Comparison of ENCODE assay signal across 8 mouse cellular contexts in the genomic region with DNA sequence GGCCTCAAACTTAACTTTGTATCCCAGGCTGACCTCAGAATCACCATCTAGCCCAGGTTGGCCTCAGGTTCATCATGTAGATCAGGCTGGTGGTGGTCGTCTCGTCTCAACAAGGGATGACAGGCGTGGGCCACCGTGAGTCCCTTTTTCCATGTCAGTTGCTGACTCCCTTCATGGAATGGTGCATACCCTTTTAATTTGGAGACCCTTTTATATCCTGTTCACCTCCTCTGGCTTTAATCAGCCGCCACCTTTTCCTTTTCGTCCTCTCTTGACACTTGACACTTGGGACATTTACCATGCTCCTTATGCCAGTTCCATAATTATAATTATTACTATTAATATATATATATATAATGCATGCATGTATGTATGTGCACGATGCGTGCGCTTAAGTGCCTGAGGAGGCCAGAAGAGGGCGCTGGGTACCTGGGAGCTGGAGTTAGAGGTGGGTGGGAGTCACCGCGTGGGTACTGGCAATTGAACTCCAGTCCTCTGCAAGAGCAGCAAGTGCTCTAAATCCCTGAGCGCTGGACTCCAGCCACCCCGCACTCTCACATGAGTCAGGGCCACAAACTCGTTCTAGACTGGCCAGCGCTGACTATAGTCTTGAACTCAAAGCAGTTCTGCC. TPM values are rescaled to one million over a fixed set of nuclear protein-coding genes. Genes with fewer than 3 reads are reported as not detected.
DNase-seq lines count a peak whose midpoint lies in the region; ATAC-seq and TF ChIP-seq lines count a peak whose summit lies in the region.

No protein-coding gene starts in this region.

- ATAC-seq in heart, embryonic 12.5 days (ENCODE audit: insufficient number of reproducible peaks, low FRiP score): no peak
- no peak for ATAC-seq in embryonic facial prominence, embryonic 15.5 days (ENCODE audit: insufficient number of reproducible peaks, low FRiP score, low TSS enrichment, low read depth)
- ATAC-seq in limb, embryonic 15.5 days (ENCODE audit: insufficient number of reproducible peaks, low FRiP score, low TSS enrichment, low read depth): no peak

- H3K4me1 ChIP-seq in heart, embryonic 12.5 days (replicated peaks): peaks cover 9% of the 10 kb centered on the region; the same call in 1 of the 2 replicates
- peaks cover 21% of the 10 kb centered on the region for H3K4me1 ChIP-seq in embryonic facial prominence, embryonic 15.5 days
- peaks cover 44% of the 10 kb centered on the region for H3K4me1 ChIP-seq in limb, embryonic 15.5 days

- H3K27me3 ChIP-seq in heart, embryonic 12.5 days (replicated peaks): peaks cover 29% of the 10 kb centered on the region
- H3K27me3 ChIP-seq in C2C12 (ENCODE audit: control insufficient read depth, insufficient read depth, insufficient read length): no peaks in the 10 kb centered on the region
- H3K27me3 ChIP-seq in embryonic facial prominence, embryonic 15.5 days: no peaks in the 10 kb centered on the region
- no peaks in the 10 kb centered on the region for H3K27me3 ChIP-seq in limb, embryonic 15.5 days
- H3K27me3 ChIP-seq in splenic B cell, adult 2 months (ENCODE audit: control insufficient read depth, insufficient read depth, low read length, poor library complexity, severe bottlenecking): no peaks in the 10 kb centered on the region

- WGBS in heart, embryonic 12.5 days: 71% methylated on average over 16 of the region's 16 CpGs
- 67% methylated on average over 16 of the region's 16 CpGs for WGBS in embryonic facial prominence, embryonic 15.5 days
- WGBS in limb, embryonic 15.5 days: 66% methylated on average over 16 of the region's 16 CpGs

- peak overlapping the region; percentile 78 for H3K9ac ChIP-seq in heart, embryonic 12.5 days
- peak overlapping the region; percentile 72 for H3K9ac ChIP-seq in embryonic facial prominence, embryonic 15.5 days
- H3K9ac ChIP-seq in limb, embryonic 15.5 days: peak overlapping the region; percentile 71

- H3K4me3 ChIP-seq in heart, embryonic 12.5 days: peak overlapping the region; percentile 67
- peak overlapping the region; percentile 59 for H3K4me3 ChIP-seq in C2C12 (ENCODE audit: insufficient read depth, poor library complexity, severe bottlenecking)
- H3K4me3 ChIP-seq in embryonic facial prominence, embryonic 15.5 days (replicated peaks): peak overlapping the region; percentile 68
- H3K4me3 ChIP-seq in limb, embryonic 15.5 days: peak overlapping the region; percentile 66

- peaks cover 8% of the 10 kb centered on the region for H3K9me3 ChIP-seq in heart, embryonic 12.5 days (replicated peaks)
- H3K9me3 ChIP-seq in embryonic facial prominence, embryonic 15.5 days (replicated peaks): no peaks in the 10 kb centered on the region
- H3K9me3 ChIP-seq in limb, embryonic 15.5 days: no peaks in the 10 kb centered on the region

- peak overlapping the region; percentile 85 for H3K4me2 ChIP-seq in heart, embryonic 12.5 days
- peak overlapping the region; percentile 75 for H3K4me2 ChIP-seq in embryonic facial prominence, embryonic 15.5 days (replicated peaks)
- H3K4me2 ChIP-seq in limb, embryonic 15.5 days: peak overlapping the region; percentile 68

- peak overlapping the region; percentile 79 for H3ac ChIP-seq in C2C12 (ENCODE audit: control insufficient read depth, insufficient read length, low read depth)

- peaks cover 20% of the 10 kb centered on the region for H3K79me2 ChIP-seq in C2C12 (ENCODE audit: control insufficient read depth, insufficient read depth)

- H3K27ac ChIP-seq in heart, embryonic 12.5 days (ENCODE audit: poor library complexity, severe bottlenecking): no peak overlapping the region
- no peak overlapping the region for H3K27ac ChIP-seq in embryonic facial prominence, embryonic 15.5 days (replicated peaks)
- no peak overlapping the region for H3K27ac ChIP-seq in limb, embryonic 15.5 days

- H3K79me3 ChIP-seq in C2C12 (ENCODE audit: low read depth): peaks cover 8% of the 10 kb centered on the region

- H3K36me3 ChIP-seq in heart, embryonic 12.5 days: 0 out of 2 replicates have a peak, but pooled peaks cover 4% of the 10 kb centered on the region
- peaks cover 4% of the 10 kb centered on the region for H3K36me3 ChIP-seq in C2C12 (ENCODE audit: control insufficient read depth, insufficient read depth)
- H3K36me3 ChIP-seq in embryonic facial prominence, embryonic 15.5 days: peaks cover 6% of the 10 kb centered on the region; the same call in 1 of the 2 replicates
- H3K36me3 ChIP-seq in limb, embryonic 15.5 days: peaks cover 7% of the 10 kb centered on the region; the same call in 1 of the 2 replicates
- no peaks in the 10 kb centered on the region for H3K36me3 ChIP-seq in splenic B cell, adult 2 months (ENCODE audit: control insufficient read depth, insufficient read depth, low read length, poor library complexity, severe bottlenecking)

- no peak for TF ChIP-seq CTCF in C2C12 (IDR thresholded peaks at IDR 0.05; ENCODE audit: control insufficient read depth, insufficient read depth, insufficient read length)

- DNase-seq in heart, adult 8-10 months (ENCODE audit: low spot score): no peak
- peak; percentile 39 for DNase-seq in splenic B cell, adult 2 months (ENCODE audit: low read depth, low spot score)
- DNase-seq in layer of hippocampus, adult 8-10 months (ENCODE audit: low spot score in 2 of 2): no peak
- no peak for DNase-seq in kidney, postnatal 4 days

TF ChIP-seq in C2C12, 6 proteins besides CTCF, POLR2A, EP300 and RAD21:
- TF ChIP-seq MYOG (IDR thresholded peaks at IDR 0.05; ENCODE audit: control insufficient read depth, extremely low read depth, insufficient read length) (no peak), MAX (IDR thresholded peaks at IDR 0.05) (no peak), MYOD1 (IDR thresholded peaks at IDR 0.05; ENCODE audit: control insufficient read depth, insufficient read length, low read depth) (no peak), CEBPB (IDR thresholded peaks at IDR 0.05; ENCODE audit: low read depth) (no peak), USF1 (IDR thresholded peaks at IDR 0.05; ENCODE audit: low read depth) (no peak), FOSL1 (IDR thresholded peaks at IDR 0.05; ENCODE audit: insufficient read depth, low read length, poor library complexity, severe bottlenecking) (no peak)

RNA-seq across cellular contexts. Expression of a gene that starts 7.0 kb away (rescaled TPM):
- 25.8 and 29.4 TPM in 2 replicates for polyA plus RNA-seq in heart, embryonic 12.5 days (2016; fragmentation: Nextera tagmentation; extraction: Ambion mirVana)
- 10 to 100 TPM in 1 of 4 experiments, 1 to 10 TPM in 3; 8.2 to 10.6 (median 9.3) TPM for total RNA-seq in heart, adult 8-10 months (2022)
- polyA plus RNA-seq in C2C12 (2012; fragmentation: generic; extraction: Trizol): 22.3 TPM
- 99.2 and 111 TPM in 2 replicates for polyA plus RNA-seq in embryonic facial prominence, embryonic 15.5 days (2015; fragmentation: Nextera tagmentation; extraction: Ambion mirVana)
- 119 and 123 TPM in 2 replicates for polyA plus RNA-seq in limb, embryonic 15.5 days (2015; fragmentation: Nextera tagmentation; extraction: Ambion mirVana)
- total RNA-seq in layer of hippocampus, adult 8-10 months (2022): 10 to 100 TPM; 41.3 to 54.4 (median 48.8) TPM

RNA-seq across cellular contexts. Expression of a gene that starts 51.1 kb away (rescaled TPM):
- polyA plus RNA-seq in heart, embryonic 12.5 days (2016; fragmentation: Nextera tagmentation; extraction: Ambion mirVana): 21.2 and 22.5 TPM in 2 replicates
- total RNA-seq in heart, adult 8-10 months (2022): 10 to 100 TPM; 11.5 to 16.1 (median 14.5) TPM
- polyA plus RNA-seq in C2C12 (2012; fragmentation: generic; extraction: Trizol): 32.6 TPM
- polyA plus RNA-seq in embryonic facial prominence, embryonic 15.5 days (2015; fragmentation: Nextera tagmentation; extraction: Ambion mirVana): 37.9 and 39.4 TPM in 2 replicates
- polyA plus RNA-seq in limb, embryonic 15.5 days (2015; fragmentation: Nextera tagmentation; extraction: Ambion mirVana): 35.8 and 38.3 TPM in 2 replicates
- 10 to 100 TPM; 31.8 to 38.2 (median 35.6) TPM for total RNA-seq in layer of hippocampus, adult 8-10 months (2022)

RNA-seq across cellular contexts. Expression of a gene that starts 51.1 kb away (rescaled TPM):
- polyA plus RNA-seq in heart, embryonic 12.5 days (2016; fragmentation: Nextera tagmentation; extraction: Ambion mirVana): 15.7 and 19.1 TPM in 2 replicates
- 1 to 10 TPM; 3.0 to 7.1 (median 6.3) TPM for total RNA-seq in heart, adult 8-10 months (2022)
- 26.4 TPM for polyA plus RNA-seq in C2C12 (2012; fragmentation: generic; extraction: Trizol)
- 30.0 and 30.4 TPM in 2 replicates for polyA plus RNA-seq in embryonic facial prominence, embryonic 15.5 days (2015; fragmentation: Nextera tagmentation; extraction: Ambion mirVana)
- 27.7 and 29.0 TPM in 2 replicates for polyA plus RNA-seq in limb, embryonic 15.5 days (2015; fragmentation: Nextera tagmentation; extraction: Ambion mirVana)
- 10 to 100 TPM; 18.9 to 38.2 (median 26.3) TPM for total RNA-seq in layer of hippocampus, adult 8-10 months (2022)
